In genomic region chr16:78576478-78577084, GRCm38 (mm10) we compare ENCODE assay signal across 8 mouse cellular contexts. TPM values are rescaled to one million over a fixed set of nuclear protein-coding genes. Genes with fewer than 3 reads are reported as not detected.
A peak's percentile ranks its signal among the peaks of the same experiment; 100 is the strongest.
DNase-seq lines count a peak whose midpoint lies in the region; ATAC-seq and TF ChIP-seq lines count a peak whose summit lies in the region.

Gene D16Ertd472e, minus strand, starts transcription at chr16:78576708.

- no peaks in the 10 kb centered on the region for H3K4me1 ChIP-seq in cerebellum, adult 2 months (ENCODE audit: control insufficient read depth, insufficient read depth, low read length)
- H3K4me1 ChIP-seq in hindbrain, embryonic 10.5 days (replicated peaks) = peaks cover 30% of the 10 kb centered on the region

- WGBS in cerebellum, adult 2 months = under 1% methylated on average over 70 of the region's 70 CpGs
- WGBS in hindbrain, embryonic 10.5 days = under 1% methylated on average over 70 of the region's 70 CpGs

- H3K27me3 ChIP-seq in cerebellum, adult 2 months (ENCODE audit: control insufficient read depth, insufficient read depth, low read length) = no peaks in the 10 kb centered on the region
- no peaks in the 10 kb centered on the region for H3K27me3 ChIP-seq in hindbrain, embryonic 10.5 days (ENCODE audit: insufficient read depth, poor library complexity, severe bottlenecking)

- H3K27ac ChIP-seq in cerebellum, adult 2 months (ENCODE audit: insufficient read depth, low read length) = 0 out of 2 replicates have a peak within 1 kb of the TSS, but pooled peaks have one; percentile 49
- H3K27ac ChIP-seq in hindbrain, embryonic 10.5 days = peak within 1 kb of the TSS; percentile 97

- H3K9me3 ChIP-seq in hindbrain, embryonic 10.5 days = no peaks in the 10 kb centered on the region

- peak; percentile 72 for ATAC-seq in frontal cortex, adult (ENCODE audit: low TSS enrichment)

- TF ChIP-seq POLR2A in cerebellum, adult 2 months (IDR thresholded peaks at IDR 0.05; ENCODE audit: borderline replicate concordance, insufficient read depth, low read length) = no peak

- peak; percentile 84 for DNase-seq in MN1 (ENCODE audit: low spot score)
- DNase-seq in cerebellum, adult 2 months = peak; percentile 44
- peak; percentile 90 for DNase-seq in hindbrain, embryonic 10.5 days (ENCODE audit: low spot score)
- DNase-seq in layer of hippocampus, postnatal 14 days (ENCODE audit: low spot score in 2 of 2) = peak; percentile 85 to 87
- DNase-seq in lung, postnatal 10 days = peak; percentile 93
- DNase-seq in ovary, postnatal 14 days (ENCODE audit: low spot score) = peak; percentile 72
- DNase-seq in thymus, postnatal 10 days (ENCODE audit: low spot score in 2 of 2) = peak; percentile 82 to 84

- H3K4me3 ChIP-seq in cerebellum, adult 2 months (replicated peaks; ENCODE audit: insufficient read depth, low read depth, low read length) = peak within 1 kb of the TSS; percentile 50
- peak within 1 kb of the TSS; percentile 81 for H3K4me3 ChIP-seq in hindbrain, embryonic 10.5 days

- no peak for TF ChIP-seq CTCF in cerebellum, adult 2 months (IDR thresholded peaks at IDR 0.05; ENCODE audit: borderline replicate concordance, insufficient read depth, low read depth, low read length)

- peaks cover 18% of the 10 kb centered on the region for H3K36me3 ChIP-seq in hindbrain, embryonic 10.5 days

RNA-seq across cellular contexts. Expression of gene D16Ertd472e, which starts in this region (rescaled TPM):
- 5.6 and 7.0 TPM in 2 replicates for polyA plus RNA-seq in cerebellum, adult 2 months (2012; rRNA removed)
- 15.0 and 20.6 TPM in 2 replicates for polyA plus RNA-seq in hindbrain, embryonic 10.5 days (2016; fragmentation: Nextera tagmentation; extraction: Ambion mirVana)
- total RNA-seq in layer of hippocampus, postnatal 14 days (2021) = 10 to 100 TPM in 1 of 2 experiments, 1 to 10 TPM in 1; 9.5 to 10.9 TPM

Comparison
In these comparisons a context has a peak if more than half of its experiments do, and no peak if none do; other contexts are left out.
1. Peak in every context shown above with its lines: DNase-seq, ATAC-seq, H3K4me3 ChIP-seq and H3K27ac ChIP-seq.